Mouse (Mus musculus) liver, embryonic 12.5 days (tissue): ENCODE measurements around the gene Usp51. TPM values are rescaled to one million over a fixed set of nuclear protein-coding genes. Genes with fewer than 3 reads are reported as not detected.
"Not testable (repeated sequence)": the region's sequence is repeated elsewhere in the genome, so short reads cannot be mapped to it uniquely, and the experiment has no call there.

Experiments used
- ATAC-seq: fragments of 200-750 bp; cut with Nextera tagmentation; 2 replicates; pipeline ENCODE4 v1.8.0; 2017; ENCODE audit warnings: moderate number of reproducible peaks, mild to moderate bottlenecking, moderate library complexity
- H3K27ac ChIP-seq: fragments of 300-500 bp; sonication (generic); 2 replicates; pipeline ENCODE4 v1.5.1; 2016; ENCODE audit warnings: mild to moderate bottlenecking
- H3K27me3 ChIP-seq: fragments of 300-500 bp; sonication (generic); replicated peaks from 2 replicates; pipeline ENCODE4 v1.6.1; 2016; ENCODE audit warnings: mild to moderate bottlenecking, moderate library complexity
- H3K36me3 ChIP-seq: fragments of 300-500 bp; sonication (generic); 2 replicates; pipeline ENCODE4 v1.6.1; 2016; ENCODE audit warnings: mild to moderate bottlenecking, moderate library complexity
- H3K4me1 ChIP-seq: fragments of 300-500 bp; sonication (generic); 2 replicates; pipeline ENCODE4 v1.6.1; 2016
- H3K4me2 ChIP-seq: fragments of 300-500 bp; sonication (generic); 2 replicates; pipeline ENCODE4 v1.6.1; 2016; ENCODE audit warnings: mild to moderate bottlenecking, moderate library complexity
- H3K4me3 ChIP-seq: fragments of 300-500 bp; sonication (generic); 2 replicates; pipeline ENCODE4 v1.5.1; 2016; ENCODE audit warnings: mild to moderate bottlenecking, moderate library complexity
- H3K9ac ChIP-seq: fragments of 300-500 bp; sonication (generic); 2 replicates; pipeline ENCODE4 v1.6.1; 2016; ENCODE audit warnings: mild to moderate bottlenecking, moderate library complexity
- H3K9me3 ChIP-seq: fragments of 300-500 bp; sonication (generic); replicated peaks from 2 replicates; pipeline ENCODE4 v1.6.1; 2016; ENCODE audit warnings: mild to moderate bottlenecking, moderate library complexity
- WGBS: fragments of 180-500 bp; shearing (Covaris S2); methylation state at CpG from one replicate; pipeline ENCODE4 v1.1.7; 2016; ENCODE audit not compliant: insufficient replicate concordance; 5-methylcytosine and 5-hydroxymethylcytosine counted together
- polyA plus RNA-seq: library from polyadenylated mRNA; unstranded; fragments of >200 nt; fragmentation: Nextera tagmentation; extraction: Ambion mirVana; gene quantifications from 2 replicates; pipeline ENCODE4 v1.2.1, GENCODE M21; 2016

The Usp51 gene
- polyA plus RNA-seq, 1 experiment from 2014 or later = 1.1 TPM

GRCm38 (mm10) chrX:153031547-153031946, 25.3 kb downstream of the Usp51 start:
- H3K4me3 ChIP-seq, H3K27me3 ChIP-seq, H3K4me1 ChIP-seq, H3K9ac ChIP-seq, H3K9me3 ChIP-seq, H3K27ac ChIP-seq, H3K4me2 ChIP-seq, ATAC-seq, H3K36me3 ChIP-seq: not testable (repeated sequence)

DNA sequence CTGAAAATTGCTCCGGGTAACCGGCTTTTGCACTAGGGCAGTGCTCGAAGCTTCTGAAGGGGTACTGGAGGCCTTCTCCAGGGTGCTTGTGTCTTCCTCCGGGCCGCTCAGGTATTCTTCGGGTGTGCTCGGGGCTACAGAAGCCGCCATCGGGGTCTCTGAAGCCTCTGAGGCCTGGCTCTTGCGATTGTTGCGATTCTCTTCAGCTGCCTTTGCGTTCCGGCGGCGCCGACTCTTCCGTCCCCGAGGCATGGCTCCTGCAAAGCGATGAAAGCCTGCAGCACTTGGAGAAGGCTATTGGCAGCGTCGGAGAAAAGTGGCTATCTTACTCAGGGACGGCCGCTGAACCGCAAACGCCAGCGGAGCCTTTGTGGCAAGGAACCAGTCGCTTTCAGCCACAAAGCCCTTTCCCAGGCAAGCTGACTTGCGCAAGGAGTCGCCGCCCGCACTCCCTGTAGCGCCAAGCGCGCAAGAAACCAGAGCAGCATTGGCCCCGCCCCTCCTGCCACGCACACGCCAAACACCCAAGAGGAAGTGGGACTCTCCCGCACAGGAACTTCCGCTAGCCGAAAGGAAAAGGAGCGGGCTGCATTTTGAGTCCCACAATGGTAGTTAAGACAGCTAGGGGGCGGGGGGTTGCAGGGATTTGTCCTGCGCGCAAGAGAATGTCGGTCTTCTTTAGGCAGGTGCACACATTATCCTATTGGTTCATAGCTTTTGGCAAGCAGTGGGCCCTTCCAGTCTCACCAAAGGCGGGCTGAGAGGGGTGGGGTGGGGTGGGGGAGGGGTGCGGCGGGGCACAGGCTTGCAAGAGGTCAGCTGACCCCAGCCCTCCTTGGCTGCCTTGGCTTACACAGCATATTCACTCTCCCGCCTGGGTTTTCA, 31.1 kb downstream of the Usp51 start, which contains the start of gene Mageh1:
TSS of gene Mageh1 (minus strand) at position 489 of the 885 bp plus-strand sequence.
- Histone ChIP-seq H3K9me3 (no peaks in the 10 kb centered on the region), H3K36me3 (no peaks in the 10 kb centered on the region), H3K4me2 (peak within 1 kb of the TSS; percentile 56), H3K4me1 (no peaks in the 10 kb centered on the region), H3K27me3 (peaks cover 18% of the 10 kb centered on the region), H3K4me3 (peak within 1 kb of the TSS; percentile 45), H3K9ac (no peak within 1 kb of the TSS), H3K27ac (no peak within 1 kb of the TSS)
- 10% methylated on average over 48 of the region's 49 CpGs for WGBS
- peak; percentile 72 for ATAC-seq

DNA sequence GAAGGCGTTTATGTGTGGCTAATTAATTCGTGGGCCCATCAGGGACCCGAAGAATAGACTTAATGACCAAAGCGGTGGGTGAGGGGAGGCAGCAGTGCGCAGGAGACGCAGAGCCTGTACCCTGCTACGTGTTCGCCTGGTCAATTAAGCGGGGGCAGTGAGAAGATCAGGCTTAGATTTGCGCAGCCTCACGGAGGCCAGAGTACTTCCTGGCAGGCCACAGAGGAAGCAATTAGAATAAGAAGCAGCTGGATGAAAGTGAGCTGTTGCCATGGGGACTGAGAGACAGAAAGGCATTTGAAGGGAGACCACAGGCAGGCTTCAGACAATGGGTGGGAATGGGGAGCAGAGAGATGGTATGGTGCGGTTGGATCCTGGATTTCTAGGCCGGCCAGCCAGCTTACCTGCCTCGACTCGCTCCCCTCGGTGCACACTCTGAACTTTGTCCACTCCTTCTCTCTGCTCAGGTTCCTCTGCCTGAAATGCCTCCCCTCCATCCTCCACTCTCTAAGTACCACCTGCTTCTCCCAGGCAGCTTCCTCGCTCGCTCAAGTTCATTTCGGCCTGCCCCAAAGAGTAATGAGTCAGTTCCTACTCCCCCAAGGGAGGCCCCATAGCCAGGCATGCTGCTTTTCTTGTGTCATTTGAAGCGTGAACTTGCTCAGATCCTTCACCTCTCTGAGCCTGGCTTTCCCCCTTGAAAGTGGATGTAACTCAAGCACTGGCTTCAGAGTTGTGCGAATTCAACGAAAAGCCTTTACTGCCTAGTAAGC, 31.9 kb downstream of the Usp51 start:
- ATAC-seq = peak; percentile 27; the same call in 1 of the 2 replicates
- H3K27me3 ChIP-seq = peaks cover 21% of the 10 kb centered on the region
- H3K9ac ChIP-seq, H3K36me3 ChIP-seq, H3K9me3 ChIP-seq, H3K4me1 ChIP-seq, H3K27ac ChIP-seq: not testable (repeated sequence)
- H3K4me2 ChIP-seq = peak overlapping the region; percentile 56
- 15% methylated on average over 7 of the region's 22 CpGs for WGBS
- H3K4me3 ChIP-seq = peak overlapping the region; percentile 45

Other genes starting within 250 kb of the Usp51 start
- 1.9 TPM in 2 replicates for gene Shroom2, start 237.0 kb upstream of the Usp51 start, polyA plus RNA-seq
- gene Gpr143, start 224.5 kb upstream of the Usp51 start, polyA plus RNA-seq = 0.07 TPM in 1 of 2 replicates, not detected in the other
- gene Mageh1, start 31.1 kb downstream of the Usp51 start, polyA plus RNA-seq = 7.3 and 7.5 TPM in 2 replicates
- not detected in 2 replicates for gene Foxr2, start 112.3 kb downstream of the Usp51 start, polyA plus RNA-seq
- gene Rragb, start 133.5 kb downstream of the Usp51 start, polyA plus RNA-seq = 0.66 and 0.81 TPM in 2 replicates
- 0.36 and 0.38 TPM in 2 replicates for gene Klf8, start 231.0 kb downstream of the Usp51 start, polyA plus RNA-seq